Mouse (Mus musculus) lung, postnatal 4 days (tissue): ENCODE measurements around the gene Numb.

Experiments
- DNase-seq, 2 experiments: peaks; one replicate each; pipeline ENCODE4 v3.0.0; 2021

Numb gene

GRCm38 (mm10) chr12:83781640-83782278, 140.0 kb downstream of the Numb start:
- no peak for DNase-seq

- no peak for DNase-seq
Measured at GRCm38 (mm10) chr12:83781204-83781603, 140.5 kb downstream of the Numb start.

GRCm38 (mm10) chr12:83780181-83780580, 141.6 kb downstream of the Numb start:
- DNase-seq: no peak

- no peak for DNase-seq
Measured at GRCm38 (mm10) chr12:83776766-83777165, 145.0 kb downstream of the Numb start.

- DNase-seq: no peak
Measured at GRCm38 (mm10) chr12:83775621-83776020, 146.1 kb downstream of the Numb start.

- peak; percentile 50 to 79 for DNase-seq
Measured at GRCm38 (mm10) chr12:83770418-83771256, 151.1 kb downstream of the Numb start.

GRCm38 (mm10) chr12:83768235-83768899, 153.4 kb downstream of the Numb start:
- DNase-seq: no peak

- DNase-seq: no peak
Measured at GRCm38 (mm10) chr12:83767833-83768232, 153.9 kb downstream of the Numb start.

- DNase-seq: no peak
Measured at GRCm38 (mm10) chr12:83765965-83766603, 155.7 kb downstream of the Numb start.

GRCm38 (mm10) chr12:83764519-83764918, 157.2 kb downstream of the Numb start:
- DNase-seq: no peak

- no peak for DNase-seq
Measured at GRCm38 (mm10) chr12:83764044-83764365, 157.7 kb downstream of the Numb start.

- DNase-seq: peak in 1 of 2 experiments; percentile 24
Measured at GRCm38 (mm10) chr12:83763311-83764043, 158.3 kb downstream of the Numb start, which contains the start of gene Papln. Gene Papln (plus strand): TSS chr12:83763634.

- peak in 1 of 2 experiments; percentile 26 for DNase-seq
Measured at GRCm38 (mm10) chr12:83762706-83763105, 159.0 kb downstream of the Numb start.

- DNase-seq: no peak
Measured at GRCm38 (mm10) chr12:83760201-83760600, 161.5 kb downstream of the Numb start.

GRCm38 (mm10) chr12:83758735-83759134, 163.0 kb downstream of the Numb start:
- DNase-seq: no peak

- DNase-seq: peak; percentile 23 to 64
Measured at GRCm38 (mm10) chr12:83752495-83752894, 169.2 kb downstream of the Numb start.

- DNase-seq: no peak
Measured at GRCm38 (mm10) chr12:83749186-83749585, 172.5 kb downstream of the Numb start.
